Mouse (Mus musculus): Measurements from ENCODE around the gene Neurl2. TPM values are rescaled to one million over a fixed set of nuclear protein-coding genes. Genes with fewer than 3 reads are reported as not detected.
"Not testable (repeated sequence)": the region's sequence is repeated elsewhere in the genome, so short reads cannot be mapped to it uniquely, and the experiment has no call there.

Neurl2 gene
- total RNA-seq, 1 experiment, result 3.6 TPM

GRCm38 (mm10) chr2:164800252-164801004, 32.8 kb downstream of the Neurl2 start:
- TF ChIP-seq ZNF384 (IDR thresholded peaks at IDR 0.05; ENCODE audit: low read depth, low read length) (no peak), ZC3H11A (IDR thresholded peaks at IDR 0.05; ENCODE audit: borderline replicate concordance, low read depth, low read length) (no peak), HCFC1 (IDR thresholded peaks at IDR 0.05; ENCODE audit: borderline replicate concordance, insufficient read depth, low read length) (no peak), MAFK (IDR thresholded peaks at IDR 0.05; ENCODE audit: insufficient read depth, low read depth, low read length) (no peak), CHD2 (IDR thresholded peaks at IDR 0.05; ENCODE audit: low read depth, low read length) (no peak)
- H3K9ac ChIP-seq (ENCODE audit: insufficient read depth, low read depth, low read length, poor library complexity, severe bottlenecking), result no peak overlapping the region
- H3K36me3 ChIP-seq (ENCODE audit: control insufficient read depth, insufficient read depth, low read length, poor library complexity, severe bottlenecking), result peaks cover 26% of the 10 kb centered on the region
- no peaks in the 10 kb centered on the region for H3K9me3 ChIP-seq (ENCODE audit: control insufficient read depth, insufficient read depth, low read depth, low read length)
- no peak for DNase-seq (ENCODE audit: low read depth, low spot score)
- H3K4me3 ChIP-seq (ENCODE audit: insufficient read depth in 1 of 2, low read depth in 1 of 2, low read length in 2 of 2, poor library complexity in 1 of 2, severe bottlenecking in 1 of 2), result no peak overlapping the region
- peaks cover 0 to 7% of the 10 kb centered on the region in 2 experiments; a peak in 1 of 4 replicates for H3K4me1 ChIP-seq (ENCODE audit: control insufficient read depth in 2 of 2, insufficient read depth in 2 of 2, low read length in 2 of 2, poor library complexity in 1 of 2)
- in situ Hi-C loops (cut with MboI; ENCODE audit: low sequenced_read_pairs in 2 of 2, unreplicated experiment in 2 of 2), result no loop called here
- no peak overlapping the region for H3K27ac ChIP-seq (ENCODE audit: insufficient read depth, low read depth, low read length, poor library complexity, severe bottlenecking)

GRCm38 (mm10) chr2:164798554-164798953, 34.7 kb downstream of the Neurl2 start:
- H3K9me3 ChIP-seq (ENCODE audit: control insufficient read depth, insufficient read depth, low read depth, low read length); DNase-seq (ENCODE audit: low read depth, low spot score); H3K4me3 ChIP-seq (ENCODE audit: insufficient read depth in 1 of 2, low read depth in 1 of 2, low read length in 2 of 2, poor library complexity in 1 of 2, severe bottlenecking in 1 of 2); H3K27ac ChIP-seq (ENCODE audit: insufficient read depth, low read depth, low read length, poor library complexity, severe bottlenecking); H3K9ac ChIP-seq (ENCODE audit: insufficient read depth, low read depth, low read length, poor library complexity, severe bottlenecking); in situ Hi-C loops (cut with MboI; ENCODE audit: low sequenced_read_pairs in 2 of 2, unreplicated experiment in 2 of 2): not testable (repeated sequence)
- Histone ChIP-seq H3K36me3 (ENCODE audit: control insufficient read depth, insufficient read depth, low read length, poor library complexity, severe bottlenecking) (peaks cover 32% of the 10 kb centered on the region), H3K4me1 (ENCODE audit: control insufficient read depth in 2 of 2, insufficient read depth in 2 of 2, low read length in 2 of 2, poor library complexity in 1 of 2) (peaks cover under 1 to 10% of the 10 kb centered on the region in 2 experiments; a peak in 1 of 4 replicates)

GRCm38 (mm10) chr2:164795868-164796267, 37.4 kb downstream of the Neurl2 start:
- no peak for TF ChIP-seq MAFK (IDR thresholded peaks at IDR 0.05; ENCODE audit: insufficient read depth, low read depth, low read length)
- no peak for TF ChIP-seq CHD2 (IDR thresholded peaks at IDR 0.05; ENCODE audit: low read depth, low read length)
- no peak for TF ChIP-seq ZC3H11A (IDR thresholded peaks at IDR 0.05; ENCODE audit: borderline replicate concordance, low read depth, low read length)
- no peak for TF ChIP-seq ZNF384 (IDR thresholded peaks at IDR 0.05; ENCODE audit: low read depth, low read length)
- no peak for TF ChIP-seq HCFC1 (IDR thresholded peaks at IDR 0.05; ENCODE audit: borderline replicate concordance, insufficient read depth, low read length)
- no peak for DNase-seq (ENCODE audit: low read depth, low spot score)
- H3K4me3 ChIP-seq (ENCODE audit: insufficient read depth in 1 of 2, low read depth in 1 of 2, low read length in 2 of 2, poor library complexity in 1 of 2, severe bottlenecking in 1 of 2), result no peak overlapping the region
- no peaks in the 10 kb centered on the region for H3K9me3 ChIP-seq (ENCODE audit: control insufficient read depth, insufficient read depth, low read depth, low read length)
- H3K36me3 ChIP-seq (ENCODE audit: control insufficient read depth, insufficient read depth, low read length, poor library complexity, severe bottlenecking), result peaks cover 40% of the 10 kb centered on the region
- peaks cover 3 to 12% of the 10 kb centered on the region in 2 experiments; a peak in 2 of 4 replicates for H3K4me1 ChIP-seq (ENCODE audit: control insufficient read depth in 2 of 2, insufficient read depth in 2 of 2, low read length in 2 of 2, poor library complexity in 1 of 2)
- no peak overlapping the region for H3K27ac ChIP-seq (ENCODE audit: insufficient read depth, low read depth, low read length, poor library complexity, severe bottlenecking)
- H3K9ac ChIP-seq (ENCODE audit: insufficient read depth, low read depth, low read length, poor library complexity, severe bottlenecking), result no peak overlapping the region
- in situ Hi-C loops (cut with MboI; ENCODE audit: low sequenced_read_pairs in 2 of 2, unreplicated experiment in 2 of 2), result no loop called here

GRCm38 (mm10) chr2:164794293-164794692, 39.0 kb downstream of the Neurl2 start:
- in situ Hi-C loops (cut with MboI; ENCODE audit: low sequenced_read_pairs in 2 of 2, unreplicated experiment in 2 of 2), result no loop called here
- no peak overlapping the region for H3K4me3 ChIP-seq (ENCODE audit: insufficient read depth in 1 of 2, low read depth in 1 of 2, low read length in 2 of 2, poor library complexity in 1 of 2, severe bottlenecking in 1 of 2)
- H3K27ac ChIP-seq (ENCODE audit: insufficient read depth, low read depth, low read length, poor library complexity, severe bottlenecking), result no peak overlapping the region
- no peaks in the 10 kb centered on the region for H3K9me3 ChIP-seq (ENCODE audit: control insufficient read depth, insufficient read depth, low read depth, low read length)
- H3K36me3 ChIP-seq (ENCODE audit: control insufficient read depth, insufficient read depth, low read length, poor library complexity, severe bottlenecking), result peaks cover 34% of the 10 kb centered on the region
- H3K4me1 ChIP-seq (ENCODE audit: control insufficient read depth in 2 of 2, insufficient read depth in 2 of 2, low read length in 2 of 2, poor library complexity in 1 of 2), result peaks cover 3 to 16% of the 10 kb centered on the region in 2 experiments; a peak in 2 of 4 replicates
- DNase-seq (ENCODE audit: low read depth, low spot score), result peak; percentile 81
- peak; percentile 62 for TF ChIP-seq ZNF384 (IDR thresholded peaks at IDR 0.05; ENCODE audit: low read depth, low read length)
- no peak for TF ChIP-seq CHD2 (IDR thresholded peaks at IDR 0.05; ENCODE audit: low read depth, low read length)
- TF ChIP-seq HCFC1 (IDR thresholded peaks at IDR 0.05; ENCODE audit: borderline replicate concordance, insufficient read depth, low read length), result no peak
- TF ChIP-seq MAFK (IDR thresholded peaks at IDR 0.05; ENCODE audit: insufficient read depth, low read depth, low read length), result no peak
- H3K9ac ChIP-seq (ENCODE audit: insufficient read depth, low read depth, low read length, poor library complexity, severe bottlenecking), result no peak overlapping the region

GRCm38 (mm10) chr2:164793772-164794171, 39.5 kb downstream of the Neurl2 start:
- TF ChIP-seq CHD2 (IDR thresholded peaks at IDR 0.05; ENCODE audit: low read depth, low read length) (no peak), HCFC1 (IDR thresholded peaks at IDR 0.05; ENCODE audit: borderline replicate concordance, insufficient read depth, low read length) (no peak), ZNF384 (IDR thresholded peaks at IDR 0.05; ENCODE audit: low read depth, low read length) (no peak), MAFK (IDR thresholded peaks at IDR 0.05; ENCODE audit: insufficient read depth, low read depth, low read length) (no peak), ZC3H11A (IDR thresholded peaks at IDR 0.05; ENCODE audit: borderline replicate concordance, low read depth, low read length) (no peak)
- Histone ChIP-seq H3K4me3 (ENCODE audit: insufficient read depth in 1 of 2, low read depth in 1 of 2, low read length in 2 of 2, poor library complexity in 1 of 2, severe bottlenecking in 1 of 2) (no peak overlapping the region), H3K9ac (ENCODE audit: insufficient read depth, low read depth, low read length, poor library complexity, severe bottlenecking) (no peak overlapping the region), H3K36me3 (ENCODE audit: control insufficient read depth, insufficient read depth, low read length, poor library complexity, severe bottlenecking) (peaks cover 34% of the 10 kb centered on the region), H3K27ac (ENCODE audit: insufficient read depth, low read depth, low read length, poor library complexity, severe bottlenecking) (no peak overlapping the region), H3K4me1 (ENCODE audit: control insufficient read depth in 2 of 2, insufficient read depth in 2 of 2, low read length in 2 of 2, poor library complexity in 1 of 2) (peaks cover 7 to 20% of the 10 kb centered on the region in 2 experiments), H3K9me3 (ENCODE audit: control insufficient read depth, insufficient read depth, low read depth, low read length) (no peaks in the 10 kb centered on the region)
- in situ Hi-C loops (cut with MboI; ENCODE audit: low sequenced_read_pairs in 2 of 2, unreplicated experiment in 2 of 2), result no loop called here
- DNase-seq (ENCODE audit: low read depth, low spot score), result no peak

Measured in ES-E14 (cell line).